Mouse (Mus musculus) megakaryocyte, embryonic 14.5 days (primary cell): ENCODE measurements around the gene Ankrd61.

ENCODE experiments used
- FLI1 ChIP-seq: IDR thresholded peaks from 2 replicates; pipeline ENCODE4 v1.6.1; 2012; ENCODE audit warnings: low read length, inconsistent platforms, mixed read lengths
- GATA1 ChIP-seq: IDR thresholded peaks from 3 replicates; pipeline ENCODE4 v1.6.1; 2012; ENCODE audit warnings: mixed read lengths, low read length, inconsistent platforms, borderline replicate concordance

DNA sequence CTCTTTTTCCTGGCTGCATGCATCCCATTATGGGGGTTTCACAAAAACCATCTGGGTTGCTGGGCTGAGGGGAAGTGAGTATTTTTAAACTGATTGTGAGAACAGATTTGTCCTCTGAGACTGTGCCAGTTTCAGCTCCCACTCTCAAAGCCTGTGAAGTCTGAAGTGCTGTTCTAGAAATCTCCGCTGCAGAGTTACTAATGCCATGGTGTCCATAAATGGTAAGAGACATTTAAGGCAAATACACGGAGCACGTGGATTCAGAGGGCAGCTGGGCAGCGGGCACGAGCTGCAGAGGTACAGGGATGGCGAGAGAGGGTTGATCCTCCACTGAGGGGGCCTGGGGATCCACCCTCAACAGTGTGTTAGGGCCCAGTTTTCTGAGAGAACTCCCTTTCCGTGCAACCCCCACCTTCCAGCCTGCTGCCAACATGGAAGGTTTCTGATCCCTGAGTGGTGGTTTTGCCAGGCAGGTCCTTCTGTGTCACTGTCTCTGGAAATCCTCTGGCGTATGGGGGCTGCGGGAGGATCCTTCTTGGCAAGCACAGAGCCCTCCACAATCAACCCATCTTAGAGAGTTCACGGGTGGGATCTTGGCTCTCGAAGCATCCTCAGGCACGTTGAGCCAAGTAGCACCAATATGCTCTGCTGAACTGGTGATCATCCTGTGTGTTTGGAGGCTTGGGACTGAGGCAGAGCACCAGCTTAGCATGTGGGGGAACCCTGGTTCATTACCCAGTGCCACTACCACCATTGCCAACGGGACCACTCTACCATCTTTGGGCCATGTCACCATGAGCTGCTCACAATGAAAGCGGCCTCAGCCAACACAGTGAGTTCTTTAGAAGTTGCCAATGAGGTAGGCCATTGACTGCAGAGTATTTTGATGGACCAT lies 46.0 kb upstream of the Ankrd61 start:
- TF ChIP-seq GATA1 (no peak), FLI1 (no peak)
